ENCODE assay signal across 8 mouse cellular contexts in genomic region chr2:24367895-24368261, GRCm38 (mm10). TPM values are rescaled to one million over a fixed set of nuclear protein-coding genes. Genes with fewer than 3 reads are reported as not detected.
DNase-seq lines count a peak whose midpoint lies in the region; ATAC-seq and TF ChIP-seq lines count a peak whose summit lies in the region.

No protein-coding gene starts in this region.

- no peak for ATAC-seq in lung, embryonic 15.5 days (ENCODE audit: borderline replicate concordance, extremely low read depth, low FRiP score, low TSS enrichment)
- 0 out of 2 replicates have a peak, but pooled peaks have one; percentile 23 for ATAC-seq in forebrain, embryonic 12.5 days (ENCODE audit: low FRiP score)
- ATAC-seq in limb, embryonic 12.5 days (ENCODE audit: insufficient number of reproducible peaks, insufficient read depth, low FRiP score, low TSS enrichment, low read depth) = no peak
- ATAC-seq in neural tube, embryonic 14.5 days (ENCODE audit: low read depth) = peak; percentile 32; the same call in 1 of the 2 replicates

- no peak for TF ChIP-seq CTCF in left cerebral cortex, adult 2 months (IDR thresholded peaks at IDR 0.05)

- H3K27me3 ChIP-seq in lung, embryonic 15.5 days = no peaks in the 10 kb centered on the region
- peaks cover 29% of the 10 kb centered on the region for H3K27me3 ChIP-seq in forebrain, embryonic 12.5 days
- H3K27me3 ChIP-seq in limb, embryonic 12.5 days = peaks cover 22% of the 10 kb centered on the region
- no peaks in the 10 kb centered on the region for H3K27me3 ChIP-seq in neural tube, embryonic 14.5 days (ENCODE audit: control insufficient read depth, insufficient read depth, low read length)

- H3K27ac ChIP-seq in lung, embryonic 15.5 days = no peak overlapping the region
- H3K27ac ChIP-seq in forebrain, embryonic 12.5 days = no peak overlapping the region
- no peak overlapping the region for H3K27ac ChIP-seq in limb, embryonic 12.5 days
- no peak overlapping the region for H3K27ac ChIP-seq in neural tube, embryonic 14.5 days (ENCODE audit: low read depth, low read length)
- no peak overlapping the region for H3K27ac ChIP-seq in left cerebral cortex, adult 2 months

- no peak overlapping the region for H3K9ac ChIP-seq in lung, embryonic 15.5 days
- peak overlapping the region; percentile 44; the same call in 1 of the 2 replicates for H3K9ac ChIP-seq in forebrain, embryonic 12.5 days
- H3K9ac ChIP-seq in limb, embryonic 12.5 days (replicated peaks) = peak overlapping the region; percentile 48; the same call in 1 of the 2 replicates
- peak overlapping the region; percentile 47; the same call in 1 of the 2 replicates for H3K9ac ChIP-seq in neural tube, embryonic 14.5 days (replicated peaks; ENCODE audit: low read depth, low read length)

- DNase-seq in lung, postnatal 14 days = no peak
- no peak for DNase-seq in cerebellum, adult 11 months
- no peak for DNase-seq in urinary bladder, postnatal 10 days (ENCODE audit: low spot score)
- DNase-seq in left cerebral cortex, adult 2 months (ENCODE audit: extremely low spot score in 1 of 2, low spot score in 2 of 2) = no peak

- intact Hi-C loops in left cerebral cortex, adult 2 months (cut with DNase I) = no loop called here

- H3K4me3 ChIP-seq in lung, embryonic 15.5 days = peak overlapping the region; percentile 25
- H3K4me3 ChIP-seq in forebrain, embryonic 12.5 days (replicated peaks) = peak overlapping the region; percentile 39; the same call in 1 of the 2 replicates
- peak overlapping the region; percentile 40 for H3K4me3 ChIP-seq in limb, embryonic 12.5 days (replicated peaks)
- H3K4me3 ChIP-seq in neural tube, embryonic 14.5 days (ENCODE audit: low read depth, low read length) = peak overlapping the region; percentile 38; the same call in 1 of the 2 replicates
- no peak overlapping the region; the same call in 1 of the 2 replicates for H3K4me3 ChIP-seq in left cerebral cortex, adult 2 months

- H3K9me3 ChIP-seq in lung, embryonic 15.5 days = no peaks in the 10 kb centered on the region
- H3K9me3 ChIP-seq in forebrain, embryonic 12.5 days = no peaks in the 10 kb centered on the region
- H3K9me3 ChIP-seq in limb, embryonic 12.5 days = no peaks in the 10 kb centered on the region
- H3K9me3 ChIP-seq in neural tube, embryonic 14.5 days (ENCODE audit: control insufficient read depth, low read length) = no peaks in the 10 kb centered on the region

- H3K4me1 ChIP-seq in lung, embryonic 15.5 days = peaks cover 11% of the 10 kb centered on the region
- H3K4me1 ChIP-seq in forebrain, embryonic 12.5 days = peaks cover 4% of the 10 kb centered on the region; the same call in 1 of the 2 replicates
- 0 out of 2 replicates have a peak, but pooled peaks cover 3% of the 10 kb centered on the region for H3K4me1 ChIP-seq in limb, embryonic 12.5 days (replicated peaks)
- H3K4me1 ChIP-seq in neural tube, embryonic 14.5 days (ENCODE audit: control insufficient read depth, insufficient read depth, low read length) = 0 out of 2 replicates have a peak, but pooled peaks cover 4% of the 10 kb centered on the region

- H3K36me3 ChIP-seq in lung, embryonic 15.5 days = no peaks in the 10 kb centered on the region
- H3K36me3 ChIP-seq in forebrain, embryonic 12.5 days (replicated peaks) = no peaks in the 10 kb centered on the region
- no peaks in the 10 kb centered on the region for H3K36me3 ChIP-seq in limb, embryonic 12.5 days
- no peaks in the 10 kb centered on the region for H3K36me3 ChIP-seq in neural tube, embryonic 14.5 days (ENCODE audit: control insufficient read depth, insufficient read depth, low read length)

- peak overlapping the region; percentile 58 for H3K4me2 ChIP-seq in lung, embryonic 15.5 days
- peak overlapping the region; percentile 68 for H3K4me2 ChIP-seq in forebrain, embryonic 12.5 days
- H3K4me2 ChIP-seq in limb, embryonic 12.5 days = peak overlapping the region; percentile 73
- H3K4me2 ChIP-seq in neural tube, embryonic 14.5 days (ENCODE audit: low read depth, low read length) = peak overlapping the region; percentile 76

- WGBS in lung, embryonic 15.5 days = 45% methylated on average over 4 of the region's 4 CpGs
- 72% methylated on average over 4 of the region's 4 CpGs for WGBS in forebrain, embryonic 12.5 days
- WGBS in limb, embryonic 12.5 days = 61% methylated on average over 4 of the region's 4 CpGs
- 68% methylated on average over 4 of the region's 4 CpGs for WGBS in neural tube, embryonic 14.5 days

RNA-seq across cellular contexts. Expression of gene Psd4, which starts 0.5 kb away (rescaled TPM):
- polyA plus RNA-seq in lung, embryonic 15.5 days (2015; fragmentation: Nextera tagmentation; extraction: Ambion mirVana) = 2.3 and 2.8 TPM in 2 replicates
- 0.29 and 1.0 TPM in 2 replicates for polyA plus RNA-seq in forebrain, embryonic 12.5 days (2016; fragmentation: Nextera tagmentation; extraction: Ambion mirVana)
- polyA plus RNA-seq in limb, embryonic 12.5 days (2016; fragmentation: Nextera tagmentation; extraction: Ambion mirVana) = 0.78 and 2.5 TPM in 2 replicates
- polyA plus RNA-seq in neural tube, embryonic 14.5 days (2014; fragmentation: Nextera tagmentation; extraction: Ambion mirVana) = 0.52 and 1.4 TPM in 2 replicates
- under 1 TPM; 0.47 to 0.48 TPM for total RNA-seq in left cerebral cortex, adult 2 months (2021)

RNA-seq across cellular contexts. Expression of gene Il1rn, which starts 31.2 kb away (rescaled TPM):
- 0.42 and 0.84 TPM in 2 replicates for polyA plus RNA-seq in lung, embryonic 15.5 days (2015; fragmentation: Nextera tagmentation; extraction: Ambion mirVana)
- polyA plus RNA-seq in forebrain, embryonic 12.5 days (2016; fragmentation: Nextera tagmentation; extraction: Ambion mirVana) = not detected in 2 replicates
- 1.1 and 1.7 TPM in 2 replicates for polyA plus RNA-seq in limb, embryonic 12.5 days (2016; fragmentation: Nextera tagmentation; extraction: Ambion mirVana)
- 0.13 TPM in 1 of 2 replicates, not detected in the other for polyA plus RNA-seq in neural tube, embryonic 14.5 days (2014; fragmentation: Nextera tagmentation; extraction: Ambion mirVana)
- total RNA-seq in left cerebral cortex, adult 2 months (2021) = not detected

Comparison
In these comparisons a context has a peak if more than half of its experiments do, and no peak if none do; other contexts are left out.
1. ATAC-seq: peak in forebrain, embryonic 12.5 days (single experiment) and neural tube, embryonic 14.5 days (single experiment); none in lung, embryonic 15.5 days (single experiment) and limb, embryonic 12.5 days (single experiment).
2. Peak in every context shown above with its lines, with median percentiles within 50 percentile points of each other: H3K4me2 ChIP-seq.